Mouse (Mus musculus) 416B (cell line): ENCODE results near the gene Zfp345.
"Not testable (repeated sequence)": the region's sequence is repeated elsewhere in the genome, so short reads cannot be mapped to it uniquely, and the experiment has no call there.

ENCODE experiments used
- DNase-seq: peaks from one replicate; pipeline ENCODE4 v3.0.0; 2011; ENCODE audit warnings: low read depth

Gene Zfp345

GRCm38 (mm10) chr2:150484939-150485778 lies at the start of gene Zfp345:
Zfp345 (minus strand) TSS chr2:150485091.
- DNase-seq: peak; percentile 84

- DNase-seq: no peak
Measured at GRCm38 (mm10) chr2:150525703-150526207, 40.9 kb upstream of the Zfp345 start.

- DNase-seq: no peak
Measured at GRCm38 (mm10) chr2:150512837-150513236, 27.9 kb upstream of the Zfp345 start.

GRCm38 (mm10) chr2:150500124-150500973 lies 15.5 kb upstream of the Zfp345 start:
- not testable (repeated sequence) for DNase-seq

- DNase-seq: no peak
Measured at GRCm38 (mm10) chr2:150493031-150493430, 8.1 kb upstream of the Zfp345 start.

GRCm38 (mm10) chr2:150451180-150451919 lies 33.5 kb downstream of the Zfp345 start, which contains the start of gene Zfp442:
Zfp442 (minus strand) TSS chr2:150451486.
- DNase-seq: not testable (repeated sequence)

GRCm38 (mm10) chr2:150439084-150439483 lies 45.8 kb downstream of the Zfp345 start:
- DNase-seq: peak; percentile 17
